Mouse (Mus musculus) CH12.LX (cell line): ENCODE measurements around the gene Zmat5. TPM values are rescaled to one million over a fixed set of nuclear protein-coding genes. Genes with fewer than 3 reads are reported as not detected.

ENCODE experiments used
- DNase-seq: peaks from one replicate; pipeline ENCODE4 v3.0.0-alpha.2; 2013; ENCODE audit errors: extremely low read depth
- H3K27ac ChIP-seq: 2 replicates; pipeline ENCODE4 v1.5.1; 2012; ENCODE audit warnings: low read depth, mild to moderate bottlenecking, control low read depth, moderate library complexity; ENCODE audit not compliant: insufficient read depth
- H3K27me3 ChIP-seq: replicated peaks from 2 replicates; pipeline ENCODE3; 2012; ENCODE audit warnings: inconsistent platforms
- H3K36me3 ChIP-seq, 2 experiments: replicated peaks in 1 of 2; 2 replicates each; pipeline versions ENCODE3 to v1.6.1; 2012; ENCODE audit warnings: inconsistent platforms in 1 of 2, low read length in 1 of 2, mild to moderate bottlenecking in 1 of 2, mixed read lengths in 1 of 2, moderate library complexity in 1 of 2; ENCODE audit not compliant: control insufficient read depth in 1 of 2, insufficient read depth in 1 of 2
- H3K4me1 ChIP-seq, 2 experiments: 2 replicates each; pipeline ENCODE4 v1.6.1; 2012; ENCODE audit warnings: inconsistent platforms in 1 of 2, moderate library complexity in 1 of 2; ENCODE audit not compliant: insufficient read depth in 2 of 2, control insufficient read depth in 1 of 2
- H3K4me2 ChIP-seq: 2 replicates; pipeline ENCODE4 v1.6.1; 2012; ENCODE audit warnings: low read depth, mild to moderate bottlenecking, control low read depth; ENCODE audit not compliant: poor library complexity, insufficient read depth, severe bottlenecking
- H3K4me3 ChIP-seq, 3 experiments: fragments of 150-350 bp in 1 of 3; sonication (generic) in 1 of 3; replicated peaks in 1 of 3; 2 replicates each; pipeline versions ENCODE3 to v1.5.1; 2011 to 2012; ENCODE audit warnings: low read depth in 2 of 3, low read length in 2 of 3, mild to moderate bottlenecking in 2 of 3, moderate library complexity in 2 of 3, control low read depth in 1 of 3, improper control_type of control experiment in 1 of 3, inconsistent platforms in 1 of 3, mixed read lengths in 1 of 3; ENCODE audit not compliant: poor library complexity in 1 of 3
- H3K79me2 ChIP-seq: replicated peaks from 2 replicates; pipeline ENCODE4 v1.6.1; 2012; ENCODE audit warnings: mild to moderate bottlenecking, moderate library complexity; ENCODE audit not compliant: control insufficient read depth, poor library complexity, insufficient read depth, severe bottlenecking; ENCODE audit errors: extremely low read depth
- H3K9ac ChIP-seq: 2 replicates; pipeline ENCODE4 v1.6.1; 2012; ENCODE audit warnings: low read depth, mild to moderate bottlenecking, control low read depth, moderate library complexity; ENCODE audit not compliant: insufficient read depth
- H3K9me3 ChIP-seq: replicated peaks from 2 replicates; pipeline ENCODE3; 2012; ENCODE audit warnings: low read length, inconsistent platforms, mixed read lengths
- CHD1 ChIP-seq: IDR thresholded peaks from 2 replicates; pipeline ENCODE4 v1.6.1; 2012; ENCODE audit warnings: low read depth, low read length, improper control_type of control experiment, inconsistent platforms
- EP300 ChIP-seq: IDR thresholded peaks from 2 replicates; pipeline ENCODE4 v1.6.1; 2011; ENCODE audit warnings: low read length, improper control_type of control experiment
- GABPA ChIP-seq: IDR thresholded peaks from 2 replicates; pipeline ENCODE4 v1.6.1; 2012; ENCODE audit warnings: low read depth, low read length, improper control_type of control experiment, inconsistent platforms; ENCODE audit not compliant: insufficient replicate concordance
- HCFC1 ChIP-seq: IDR thresholded peaks from 2 replicates; pipeline ENCODE4 v1.6.1; 2012; ENCODE audit warnings: low read depth, mild to moderate bottlenecking, inconsistent platforms, low read length, improper control_type of control experiment
- IRF4 ChIP-seq: IDR thresholded peaks from 2 replicates; pipeline ENCODE4 v1.6.1; 2014; ENCODE audit warnings: low read depth, mild to moderate bottlenecking, inconsistent platforms, low read length, improper control_type of control experiment
- JUN ChIP-seq: IDR thresholded peaks from 2 replicates; pipeline ENCODE4 v1.6.1; 2011; ENCODE audit warnings: low read depth, mild to moderate bottlenecking, low read length, improper control_type of control experiment, moderate library complexity; ENCODE audit not compliant: insufficient read depth
- JUND ChIP-seq: conservative IDR thresholded peaks from 2 replicates; pipeline ENCODE4 v1.6.1; 2011; ENCODE audit warnings: low read depth, low read length, improper control_type of control experiment
- MAFK ChIP-seq: IDR thresholded peaks from 2 replicates; pipeline ENCODE4 v1.6.1; 2011; ENCODE audit warnings: low read length, improper control_type of control experiment; ENCODE audit not compliant: insufficient replicate concordance
- MEF2A ChIP-seq: IDR thresholded peaks from 2 replicates; pipeline ENCODE4 v1.6.1; 2014; ENCODE audit warnings: low read depth, mild to moderate bottlenecking, inconsistent platforms, low read length, improper control_type of control experiment, borderline replicate concordance
- MXI1 ChIP-seq: IDR thresholded peaks from 2 replicates; pipeline ENCODE4 v1.6.1; 2011; ENCODE audit warnings: mild to moderate bottlenecking, low read depth, low read length, improper control_type of control experiment
- MYC ChIP-seq: IDR thresholded peaks from 2 replicates; pipeline ENCODE4 v1.6.1; 2011; ENCODE audit warnings: low read depth, mild to moderate bottlenecking, improper control_type of control experiment, low read length
- NELFE ChIP-seq: IDR thresholded peaks from 2 replicates; pipeline ENCODE4 v1.6.1; 2011; ENCODE audit warnings: low read depth, low read length, improper control_type of control experiment
- NRF1 ChIP-seq: IDR thresholded peaks from 2 replicates; pipeline ENCODE4 v1.6.1; 2014; ENCODE audit warnings: low read depth, mild to moderate bottlenecking, inconsistent platforms, low read length, improper control_type of control experiment, moderate library complexity
- POLR2A ChIP-seq: IDR thresholded peaks from 2 replicates; pipeline ENCODE4 v1.6.1; 2011; ENCODE audit warnings: low read depth, mild to moderate bottlenecking, improper control_type of control experiment, low read length
- RCOR1 ChIP-seq: conservative IDR thresholded peaks from 2 replicates; pipeline ENCODE4 v1.6.1; 2012; ENCODE audit warnings: low read depth, mild to moderate bottlenecking, inconsistent platforms, low read length, improper control_type of control experiment
- SMC3 ChIP-seq: IDR thresholded peaks from 2 replicates; pipeline ENCODE4 v1.6.1; 2011; ENCODE audit warnings: low read depth, low read length, improper control_type of control experiment
- TBP ChIP-seq: conservative IDR thresholded peaks from 2 replicates; pipeline ENCODE4 v1.6.1; 2011; ENCODE audit warnings: low read depth, low read length, improper control_type of control experiment
- TCF12 ChIP-seq: IDR thresholded peaks from 2 replicates; pipeline ENCODE4 v1.6.1; 2014; ENCODE audit warnings: low read depth, mild to moderate bottlenecking, inconsistent platforms, low read length, improper control_type of control experiment
- UBTF ChIP-seq: IDR thresholded peaks from 2 replicates; pipeline ENCODE4 v1.6.1; 2012; ENCODE audit warnings: low read depth, mild to moderate bottlenecking, inconsistent platforms, low read length, improper control_type of control experiment, moderate library complexity
- USF1 ChIP-seq: IDR thresholded peaks from 2 replicates; pipeline ENCODE4 v1.6.1; 2014; ENCODE audit warnings: low read depth, mild to moderate bottlenecking, inconsistent platforms, low read length, improper control_type of control experiment
- ZKSCAN1 ChIP-seq: IDR thresholded peaks from 2 replicates; pipeline ENCODE4 v1.6.1; 2012; ENCODE audit warnings: low read depth, inconsistent platforms, low read length, improper control_type of control experiment, borderline replicate concordance
- ZNF384 ChIP-seq: IDR thresholded peaks from 2 replicates; pipeline ENCODE4 v1.6.1; 2012; ENCODE audit warnings: low read depth, low read length, improper control_type of control experiment, inconsistent platforms
- dilution Hi-C: fragments of 300-500 bp; cut with MboI; formaldehyde crosslinking; loops from 2 replicates; pipeline ENCODE4 v1.14.3; 2020; ENCODE audit warnings: low sequenced_read_pairs; ENCODE audit not compliant: extremely low pct_unique_long_range_greater_than_20kb, extremely low pct_ligation_motif_present
- in situ Hi-C: fragments of 300-500 bp; cut with MboI; formaldehyde crosslinking; loops from 3 replicates; pipeline ENCODE4 v1.14.3; 2019; ENCODE audit warnings: low sequenced_read_pairs, low pct_ligation_motif_present, low pct_unique_long_range_greater_than_20kb, mixed read lengths
- polyA plus RNA-seq: library from polyadenylated mRNA; unstranded; fragments of >175 nt; gene quantifications from 2 replicates; pipeline ENCODE4 v1.2.1, GENCODE M21; 2012; ENCODE audit warnings: low read depth; ENCODE audit not compliant: insufficient read length
- total RNA-seq, 2 experiments: library from RNA; depleted of rRNA; stranded (reverse); fragments of 300-350 nt in 1 of 2; fragments of >200 nt in 1 of 2; gene quantifications; 2 replicates each; pipeline ENCODE4 v1.2.3; 2012 to 2014

Gene Zmat5
- total and polyA plus RNA-seq, 3 experiments, result 35.9 to 75.2 (median 51.4) TPM

GRCm38 (mm10) chr11:4763631-4764030 lies 59.2 kb downstream of the Zmat5 start:
- no peaks in the 10 kb centered on the region for H3K9me3 ChIP-seq
- in situ Hi-C loops, result no loop called here
- no peak overlapping the region for H3K9ac ChIP-seq
- dilution Hi-C loops, result no loop called here
- no peak for DNase-seq
- no peak overlapping the region for H3K4me3 ChIP-seq
- H3K4me1 ChIP-seq, result peaks cover 17 to 52% of the 10 kb centered on the region in 2 experiments
- no peaks in the 10 kb centered on the region for H3K27me3 ChIP-seq
- TF ChIP-seq UBTF, result no peak
- TF ChIP-seq EP300, result no peak
- TF ChIP-seq NRF1, result no peak
- TF ChIP-seq JUN, result no peak
- no peak for TF ChIP-seq JUND
- no peak for TF ChIP-seq MAFK
- no peak for TF ChIP-seq HCFC1
- TF ChIP-seq POLR2A, result no peak
- TF ChIP-seq RCOR1, result no peak
- no peak for TF ChIP-seq USF1
- no peak for TF ChIP-seq MXI1
- TF ChIP-seq MYC, result no peak
- no peak for TF ChIP-seq NELFE
- peaks cover 15 to 39% of the 10 kb centered on the region in 2 experiments for H3K36me3 ChIP-seq
- no peak overlapping the region for H3K4me2 ChIP-seq
- no peaks in the 10 kb centered on the region for H3K79me2 ChIP-seq
- no peak overlapping the region for H3K27ac ChIP-seq

- no peak overlapping the region for H3K4me3 ChIP-seq
- H3K9ac ChIP-seq, result no peak overlapping the region
- H3K27ac ChIP-seq, result no peak overlapping the region
- H3K4me2 ChIP-seq, result no peak overlapping the region
- in situ Hi-C loops, result no loop called here
- H3K4me1 ChIP-seq, result peaks cover 15 to 45% of the 10 kb centered on the region in 2 experiments
- TF ChIP-seq SMC3, result no peak
- TF ChIP-seq, all 38 proteins: peak for 0
- no peaks in the 10 kb centered on the region for H3K9me3 ChIP-seq
- DNase-seq, result no peak
- dilution Hi-C loops, result no loop called here
- H3K27me3 ChIP-seq, result no peaks in the 10 kb centered on the region
- H3K36me3 ChIP-seq, result peaks cover 18 to 47% of the 10 kb centered on the region in 2 experiments
- H3K79me2 ChIP-seq, result no peaks in the 10 kb centered on the region
Measured at GRCm38 (mm10) chr11:4764476-4764875, 60.0 kb downstream of the Zmat5 start.

- Histone ChIP-seq H3K9ac (no peak overlapping the region), H3K27ac (no peak overlapping the region), H3K79me2 (no peaks in the 10 kb centered on the region), H3K4me2 (no peak overlapping the region), H3K4me3 (no peak overlapping the region), H3K4me1 (peaks cover under 1 to 12% of the 10 kb centered on the region in 2 experiments), H3K9me3 (no peaks in the 10 kb centered on the region), H3K36me3 (peaks cover 35 to 85% of the 10 kb centered on the region in 2 experiments), H3K27me3 (no peaks in the 10 kb centered on the region)
- dilution Hi-C loops, result no loop called here
- no peak for TF ChIP-seq ZNF384
- no peak for TF ChIP-seq GABPA
- no peak for TF ChIP-seq CHD1
- no peak for TF ChIP-seq IRF4
- TF ChIP-seq MEF2A, result no peak
- TF ChIP-seq NELFE, result no peak
- TF ChIP-seq ZKSCAN1, result no peak
- no peak for TF ChIP-seq SMC3
- TF ChIP-seq USF1, result no peak
- no peak for TF ChIP-seq TBP
- TF ChIP-seq TCF12, result no peak
- in situ Hi-C loops, result no loop called here
- no peak for DNase-seq
Measured at GRCm38 (mm10) chr11:4768399-4768798, 63.9 kb downstream of the Zmat5 start.
